Mouse (Mus musculus) kidney, postnatal 14 days (tissue): ENCODE results near the gene Atp11c.

Experiments
- DNase-seq: peaks from one replicate; pipeline ENCODE4 v3.0.0; 2022; ENCODE audit warnings: mixed read lengths

Atp11c gene

GRCm38 (mm10) chrX:60592598-60592997, at the start of gene Atp11c:
TSS of gene Atp11c (minus strand) at chrX:60592698.
- DNase-seq, result no peak

GRCm38 (mm10) chrX:60609202-60609601, 16.7 kb upstream of the Atp11c start:
- no peak for DNase-seq

GRCm38 (mm10) chrX:60570539-60570938, 22.0 kb downstream of the Atp11c start:
- DNase-seq, result no peak

GRCm38 (mm10) chrX:60569047-60569446, 23.5 kb downstream of the Atp11c start:
- no peak for DNase-seq

GRCm38 (mm10) chrX:60555242-60555641, 37.3 kb downstream of the Atp11c start:
- no peak for DNase-seq

GRCm38 (mm10) chrX:60547444-60548304, 44.8 kb downstream of the Atp11c start:
- DNase-seq, result peak; percentile 58

- no peak for DNase-seq
These were observed 45.4 kb downstream of the Atp11c start for GRCm38 (mm10) chrX:60547098-60547443.

- no peak for DNase-seq
These were observed 46.6 kb downstream of the Atp11c start for GRCm38 (mm10) chrX:60545906-60546305.

- DNase-seq, result no peak
These were observed 47.1 kb downstream of the Atp11c start for GRCm38 (mm10) chrX:60545444-60545843.

- DNase-seq, result no peak
These were observed 48.4 kb downstream of the Atp11c start for GRCm38 (mm10) chrX:60544098-60544497.

- DNase-seq, result no peak
These were observed 49.6 kb downstream of the Atp11c start for GRCm38 (mm10) chrX:60542901-60543300.

GRCm38 (mm10) chrX:60539149-60539548, 53.3 kb downstream of the Atp11c start, which contains the start of gene Gm7073:
TSS of gene Gm7073 (minus strand) at chrX:60539249.
- no peak for DNase-seq

- DNase-seq, result peak; percentile 4
These were observed 88.5 kb downstream of the Atp11c start for GRCm38 (mm10) chrX:60503995-60504394.

GRCm38 (mm10) chrX:60497750-60498149, 94.7 kb downstream of the Atp11c start:
- no peak for DNase-seq

GRCm38 (mm10) chrX:60495308-60495707, 97.2 kb downstream of the Atp11c start:
- no peak for DNase-seq

- DNase-seq, result peak; percentile 9
These were observed 128.7 kb downstream of the Atp11c start for GRCm38 (mm10) chrX:60463786-60464185.

- no peak for DNase-seq
These were observed 177.9 kb downstream of the Atp11c start for GRCm38 (mm10) chrX:60414563-60415111.

GRCm38 (mm10) chrX:60405681-60406080, 186.8 kb downstream of the Atp11c start:
- DNase-seq, result peak; percentile 59

- DNase-seq, result peak; percentile 90
These were observed 187.8 kb downstream of the Atp11c start for GRCm38 (mm10) chrX:60404668-60405044.

GRCm38 (mm10) chrX:60403764-60404667, 188.5 kb downstream of the Atp11c start:
- DNase-seq, result peak; percentile 78

GRCm38 (mm10) chrX:60403062-60403763, 189.3 kb downstream of the Atp11c start:
- peak; percentile 5 for DNase-seq

- DNase-seq, result no peak
These were observed 198.2 kb downstream of the Atp11c start for GRCm38 (mm10) chrX:60394292-60394691.

- no peak for DNase-seq
These were observed 205.6 kb downstream of the Atp11c start for GRCm38 (mm10) chrX:60386852-60387251.
